Mouse (Mus musculus): ENCODE measurements around the gene Slc3a2. TPM values are rescaled to one million over a fixed set of nuclear protein-coding genes. Genes with fewer than 3 reads are reported as not detected.
"Not testable (repeated sequence)": the region's sequence is repeated elsewhere in the genome, so short reads cannot be mapped to it uniquely, and the experiment has no call there.

The Slc3a2 gene
- polyA plus RNA-seq, 1 experiment: 393 TPM

DNA sequence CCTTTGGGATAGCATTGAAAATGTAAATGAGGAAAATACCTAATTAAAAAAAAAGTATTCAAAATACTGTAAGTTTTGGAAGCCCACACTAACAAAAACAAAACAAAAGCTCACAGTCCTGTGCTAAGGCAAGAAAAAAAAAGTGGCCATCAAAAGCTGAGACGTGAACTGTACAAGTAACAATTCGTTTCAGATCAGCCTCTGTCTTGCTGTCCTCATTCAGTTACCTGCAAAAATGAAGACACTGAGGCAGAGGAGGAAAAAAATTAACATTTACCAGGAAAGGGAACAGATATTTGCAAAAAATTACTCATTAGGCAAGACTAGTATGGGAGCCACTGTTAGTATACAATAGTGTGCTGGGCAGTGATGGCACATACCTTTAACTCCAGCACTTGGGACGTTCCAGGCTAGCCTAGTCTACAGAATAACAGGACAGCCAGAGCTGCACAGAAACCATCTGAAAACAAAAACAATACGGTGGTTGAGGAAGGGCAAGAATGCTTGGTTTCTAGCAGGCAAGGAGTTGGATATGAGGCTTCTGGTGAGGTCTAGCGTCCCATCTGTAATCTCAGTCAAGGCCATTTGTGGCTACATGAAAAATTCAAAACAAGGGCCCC is 4.4 kb upstream of the Slc3a2 start:
- DNase-seq (ENCODE audit: low read depth): no peak

DNA sequence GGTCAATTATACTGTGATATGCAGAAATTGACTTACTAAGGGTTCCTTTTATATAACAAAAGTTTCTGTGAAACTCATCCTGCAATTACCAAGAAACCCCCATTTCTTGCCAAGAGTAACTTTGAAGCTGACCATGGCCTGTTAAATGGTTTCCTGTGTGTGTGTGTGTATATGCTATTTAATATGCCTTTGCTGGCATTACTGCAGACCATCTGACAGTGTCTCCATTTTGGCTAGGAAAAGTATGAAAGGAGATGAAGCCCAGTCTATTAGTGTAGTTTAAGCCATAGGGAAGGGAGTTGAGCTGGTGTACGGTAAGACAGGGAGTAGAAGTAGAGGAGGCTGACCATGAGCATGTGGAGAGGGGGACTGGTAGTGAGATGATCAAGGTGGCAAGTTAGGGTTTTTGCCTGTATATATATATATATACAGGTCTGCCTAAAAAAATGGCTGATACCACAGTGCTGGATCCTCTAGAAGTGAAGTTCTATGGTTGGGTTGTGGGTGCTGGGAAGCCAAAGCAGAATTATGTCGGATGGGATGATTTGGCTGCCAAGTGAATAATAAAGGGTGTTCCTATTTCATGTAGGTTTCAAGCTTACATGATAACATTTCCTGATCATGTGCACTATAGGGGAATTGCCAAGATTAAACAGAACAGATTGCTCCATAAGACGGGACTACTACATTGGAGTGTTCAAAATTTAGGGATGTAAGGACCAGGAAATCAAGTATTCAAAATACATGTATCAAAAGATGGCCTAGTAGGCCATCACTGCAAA is 3.6 kb upstream of the Slc3a2 start:
- no peak for DNase-seq (ENCODE audit: low read depth)

DNA sequence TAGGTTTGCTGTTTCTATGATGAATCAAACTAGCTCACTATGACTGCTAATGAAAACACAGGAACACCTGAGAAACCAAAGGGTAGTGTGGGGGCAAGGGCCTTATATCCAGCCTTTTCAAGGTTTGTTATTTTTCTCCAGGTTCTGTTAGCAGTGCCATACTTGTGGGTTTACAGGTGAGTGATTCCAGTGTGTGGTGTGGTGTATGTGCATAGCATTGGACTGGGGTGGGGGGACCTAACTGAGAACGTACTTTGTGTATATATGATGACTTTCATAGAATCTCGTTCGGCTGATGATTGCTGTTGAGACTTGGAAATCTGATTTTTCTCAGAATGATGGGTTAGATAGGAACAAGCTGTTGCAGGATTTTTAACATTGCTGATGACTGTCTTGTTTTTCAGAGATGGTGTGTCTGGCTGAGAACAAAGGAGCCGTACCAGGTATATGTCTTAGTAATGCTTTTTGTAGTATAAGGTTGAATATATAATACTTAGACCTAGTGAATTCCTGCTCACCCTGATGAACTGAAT is 2.0 kb upstream of the Slc3a2 start:
- DNase-seq (ENCODE audit: low read depth): no peak

DNA sequence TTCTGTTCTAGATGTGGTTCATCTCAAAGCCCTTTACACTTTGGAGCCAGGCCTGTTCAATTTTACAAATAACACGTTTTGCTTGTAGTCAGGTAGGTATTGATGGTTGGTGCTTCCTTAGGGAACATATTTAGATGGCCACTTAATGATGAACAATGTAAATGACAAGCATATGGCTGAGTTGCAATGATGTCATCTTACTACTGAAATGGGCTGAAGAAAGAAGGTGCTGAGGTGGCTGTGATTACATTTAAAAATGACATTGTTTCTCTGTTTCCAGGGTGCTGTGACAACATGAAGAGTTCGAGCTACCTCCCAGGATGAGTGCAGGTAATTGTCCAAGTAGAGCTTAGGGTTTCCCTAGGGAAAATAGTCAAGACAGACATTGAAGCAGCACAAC is 1.2 kb upstream of the Slc3a2 start:
- no peak for DNase-seq (ENCODE audit: low read depth)

DNA sequence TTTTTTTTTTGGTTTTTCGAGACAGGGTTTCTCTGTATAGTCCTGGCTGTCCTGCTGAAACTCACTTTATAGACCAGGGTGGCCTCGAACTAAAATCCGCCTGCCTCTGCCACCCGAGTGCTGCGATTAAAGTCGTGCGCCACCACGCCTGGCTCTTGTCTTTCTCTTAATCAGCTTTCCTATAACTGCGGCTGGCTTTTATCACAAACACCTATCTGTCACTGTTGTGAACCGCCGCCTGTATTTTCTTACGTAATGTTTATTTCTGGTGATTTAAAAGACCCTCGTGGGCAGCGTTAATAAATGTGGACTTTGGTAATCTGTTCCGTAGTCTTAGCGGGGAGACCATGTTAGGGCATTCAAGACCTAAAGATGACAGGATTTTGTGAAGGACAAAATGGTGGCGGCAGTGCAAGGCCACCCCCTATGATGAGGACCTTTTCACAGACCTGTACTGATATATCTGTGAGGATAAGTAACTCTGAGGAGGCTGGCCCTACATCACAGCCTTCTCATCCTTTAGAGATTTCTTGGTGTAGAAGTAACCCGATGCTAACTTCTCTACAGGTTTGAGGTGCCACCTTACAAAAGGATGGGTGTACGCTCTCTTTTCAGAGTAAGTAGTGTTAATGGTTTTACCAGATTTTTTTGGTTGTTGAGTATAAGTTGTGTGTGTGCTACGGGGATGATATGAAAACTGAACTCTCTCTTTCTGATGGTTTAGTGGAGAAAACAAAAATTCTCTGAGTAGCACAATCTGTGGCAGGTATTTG is 591 bp upstream of the Slc3a2 start:
- no peak for DNase-seq (ENCODE audit: low read depth)

DNA sequence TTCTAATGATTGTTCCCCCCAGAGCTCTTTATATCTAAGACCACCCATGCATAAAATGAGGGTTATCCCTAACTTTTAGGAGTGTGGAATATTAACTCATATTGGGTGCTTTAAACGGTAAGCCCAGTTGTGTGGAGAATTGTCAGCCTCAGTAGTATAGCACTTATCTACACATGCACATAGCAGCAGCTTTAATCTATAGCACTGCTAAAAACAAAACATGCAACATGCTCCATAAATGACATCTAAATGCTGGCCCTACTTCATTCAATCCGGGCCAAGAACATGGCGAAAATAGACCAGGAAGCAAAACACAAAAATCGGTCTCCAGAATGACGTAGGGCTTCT is 636 bp downstream of the Slc3a2 start:
- no peak for DNase-seq (ENCODE audit: low read depth)

DNA sequence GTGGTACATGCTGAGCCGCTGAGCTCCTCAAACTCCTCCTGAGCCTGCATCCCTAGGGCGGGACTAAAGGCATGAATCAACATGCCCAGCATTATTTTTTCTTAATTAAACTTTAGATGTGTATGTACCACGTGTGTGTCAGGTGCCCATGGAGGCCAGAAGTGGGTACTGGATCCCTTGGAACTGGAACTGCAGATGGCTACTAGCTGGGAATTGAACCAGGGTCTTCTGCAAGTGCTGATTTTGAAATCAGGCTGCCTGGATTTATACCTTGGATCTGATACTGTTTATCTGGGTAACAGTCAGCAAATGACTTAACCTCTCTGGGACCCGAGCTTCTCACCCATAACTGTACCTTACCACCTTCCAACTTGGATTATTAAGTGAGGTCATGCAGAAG is 1.1 kb downstream of the Slc3a2 start:
- no peak for DNase-seq (ENCODE audit: low read depth)

DNA sequence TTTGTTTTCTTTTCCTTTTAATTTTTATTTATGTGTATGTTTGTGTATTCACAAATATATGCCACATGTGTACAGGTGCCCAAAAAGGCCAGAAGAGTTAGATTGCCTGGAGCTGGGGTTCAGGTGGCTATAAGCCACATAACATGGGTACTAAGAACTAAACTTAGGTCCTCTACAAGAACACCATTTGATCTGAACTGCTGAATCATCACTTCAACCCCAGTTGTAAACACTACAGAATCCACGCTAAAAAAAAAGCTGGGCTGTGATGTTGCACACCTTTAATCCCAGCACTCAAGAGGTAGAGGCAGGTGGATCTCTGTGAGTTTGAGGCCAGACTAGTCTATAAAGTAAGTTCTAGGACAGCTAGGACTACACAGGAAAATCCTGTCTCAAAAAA is 1.8 kb downstream of the Slc3a2 start:
- no peak for DNase-seq (ENCODE audit: low read depth)

DNA sequence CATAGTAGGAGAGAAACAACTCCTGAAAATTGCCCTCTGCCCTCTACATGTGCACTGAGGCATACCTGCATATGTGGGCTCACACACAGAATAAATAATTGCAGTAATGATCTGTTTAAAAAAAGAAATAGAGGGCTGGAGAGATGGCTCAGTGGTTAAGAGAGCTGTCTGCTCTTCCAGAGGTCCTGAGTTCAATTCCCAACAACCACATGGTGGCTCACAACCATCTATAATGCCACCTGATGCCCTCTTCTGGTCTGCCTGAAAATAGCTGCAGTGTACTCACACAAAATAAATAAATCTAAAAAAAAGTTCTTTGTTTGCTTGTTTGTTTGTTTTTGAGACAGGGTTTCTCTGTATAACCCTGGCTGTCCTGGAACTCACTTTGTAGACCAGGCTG is 4.1 kb downstream of the Slc3a2 start:
- not testable (repeated sequence) for DNase-seq (ENCODE audit: low read depth)

DNA sequence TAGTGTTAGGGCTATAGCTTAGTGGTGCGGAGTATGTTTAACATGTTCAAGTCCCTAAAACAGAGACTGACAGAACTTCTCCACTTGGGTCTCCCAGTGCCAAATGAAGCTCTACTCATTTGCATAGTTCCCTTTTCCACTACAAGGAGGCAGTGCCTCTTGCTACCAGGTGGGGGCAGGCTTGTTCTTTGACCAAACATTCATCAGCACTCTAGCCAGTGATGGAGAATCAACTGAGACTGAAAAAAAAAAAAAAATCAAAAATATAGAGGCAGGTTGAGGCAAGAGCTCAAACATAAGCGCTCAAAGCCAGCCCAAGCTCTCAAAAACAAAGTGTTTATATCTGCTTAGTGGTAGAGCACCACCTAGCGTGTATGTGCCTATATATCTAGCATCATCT is 4.8 kb downstream of the Slc3a2 start:
- DNase-seq (ENCODE audit: low read depth): no peak

DNA sequence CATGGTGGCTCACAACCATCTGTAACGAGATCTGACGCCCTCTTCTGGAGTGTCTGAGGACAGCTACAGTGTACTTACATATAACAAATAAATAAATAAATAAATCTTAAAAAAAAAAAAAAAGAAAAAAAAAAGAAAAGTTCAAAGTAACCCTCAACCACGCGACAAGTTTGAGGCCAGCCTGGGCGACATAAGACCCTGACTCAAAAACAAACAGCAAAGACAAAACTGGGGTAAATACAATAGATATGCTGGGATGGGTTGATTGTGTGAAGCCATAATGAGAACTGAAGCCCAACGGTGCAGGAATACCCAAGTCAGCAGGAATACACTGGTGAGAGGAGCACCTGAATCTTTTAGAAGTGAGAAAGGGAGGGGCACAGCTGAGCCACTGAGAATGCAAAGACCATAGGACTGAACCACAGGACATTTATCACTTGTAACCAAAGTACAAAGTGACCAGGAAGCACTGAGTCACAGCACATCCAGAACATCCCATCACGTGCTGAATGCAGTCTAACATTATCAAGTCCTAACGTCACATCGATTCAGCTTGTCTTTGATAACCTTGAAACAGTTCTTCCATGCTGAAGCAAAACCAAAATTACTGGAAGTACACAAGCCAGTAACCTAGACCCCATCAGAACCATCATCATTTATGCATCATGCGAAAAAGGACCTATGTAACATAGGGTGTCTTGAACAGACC is 6.2 kb downstream of the Slc3a2 start:
- no peak for DNase-seq (ENCODE audit: low read depth)

DNA sequence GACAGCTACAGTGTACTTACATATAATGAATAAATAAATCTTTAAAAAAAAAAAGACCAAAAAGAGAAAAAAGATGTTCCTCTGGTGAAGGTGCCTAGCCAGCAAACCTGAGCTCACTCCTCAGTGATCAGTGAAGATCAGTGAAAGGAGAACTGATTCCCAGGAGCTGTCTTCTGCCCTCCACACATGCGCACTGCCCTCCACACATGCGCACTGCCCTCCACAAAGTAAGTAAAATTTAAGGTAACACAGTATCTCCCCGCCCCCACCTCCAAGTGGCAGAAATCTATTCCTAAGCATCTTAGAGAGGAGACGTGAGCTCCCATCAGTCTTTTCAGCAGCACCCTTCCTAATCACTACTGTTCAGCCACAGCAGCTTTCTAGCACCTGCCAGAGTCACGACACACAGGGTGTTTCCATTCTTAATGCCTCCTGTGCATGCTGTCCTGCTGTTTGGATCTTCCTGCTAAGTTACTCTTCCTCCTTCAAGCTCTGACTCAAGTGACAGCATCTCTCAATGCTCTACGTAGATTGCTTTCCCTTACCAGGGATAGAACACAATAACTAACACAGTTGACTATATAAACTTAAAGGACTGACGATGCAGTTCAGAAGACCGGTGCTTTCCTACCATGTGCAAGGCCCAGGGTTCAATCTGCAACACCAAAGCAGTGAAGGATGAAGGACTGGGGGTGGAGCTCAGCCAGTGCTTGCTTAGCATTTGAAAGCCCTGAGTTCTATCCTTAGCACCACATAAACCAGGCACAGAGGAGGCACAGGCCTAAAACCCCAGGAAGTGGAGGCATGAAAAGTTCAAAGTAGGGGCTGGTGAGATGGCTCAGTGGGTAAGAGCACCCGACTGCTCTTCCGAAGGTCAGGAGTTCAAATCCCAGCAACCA is 7.1 kb downstream of the Slc3a2 start:
- DNase-seq (ENCODE audit: low read depth): no peak

DNA sequence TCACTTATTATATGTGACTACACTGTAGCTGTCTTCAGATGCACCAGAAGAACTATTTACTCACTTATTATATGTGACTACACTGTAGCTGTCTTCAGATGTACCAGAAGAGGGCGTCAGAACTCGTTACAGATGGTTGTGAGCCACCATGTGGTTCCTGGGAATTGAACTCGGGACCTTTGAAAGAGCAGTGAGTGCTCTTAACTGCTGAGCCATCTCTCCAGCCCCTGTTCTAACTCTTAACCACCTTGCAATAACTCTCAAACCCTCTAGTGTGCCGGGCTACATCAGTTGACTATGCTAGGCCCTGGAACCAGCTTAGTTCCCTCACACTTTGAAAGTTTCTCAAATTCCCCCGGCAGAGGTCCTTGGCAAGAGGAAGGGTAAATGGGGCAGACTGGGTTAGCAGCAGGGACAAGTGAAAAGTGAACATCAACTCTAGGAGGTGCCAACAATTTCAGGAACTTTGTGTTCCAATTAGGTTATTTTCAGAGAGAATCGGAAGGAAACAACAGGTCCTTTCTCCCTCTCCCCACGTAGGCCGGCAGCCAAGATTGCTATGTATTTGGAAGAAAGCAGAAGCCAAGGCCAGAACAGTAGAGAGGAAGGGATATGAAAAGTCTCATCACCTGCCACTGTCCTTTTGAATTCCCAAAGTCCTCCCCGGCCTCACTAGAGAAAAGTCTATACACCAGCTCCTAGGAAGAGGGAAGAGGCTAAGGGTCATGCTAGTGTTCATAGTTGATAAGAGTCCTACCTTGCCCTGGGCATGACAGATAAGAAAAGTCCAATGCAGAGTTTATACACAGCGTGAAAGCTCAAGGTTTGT is 8.3 kb downstream of the Slc3a2 start:
- DNase-seq (ENCODE audit: low read depth): no peak

DNA sequence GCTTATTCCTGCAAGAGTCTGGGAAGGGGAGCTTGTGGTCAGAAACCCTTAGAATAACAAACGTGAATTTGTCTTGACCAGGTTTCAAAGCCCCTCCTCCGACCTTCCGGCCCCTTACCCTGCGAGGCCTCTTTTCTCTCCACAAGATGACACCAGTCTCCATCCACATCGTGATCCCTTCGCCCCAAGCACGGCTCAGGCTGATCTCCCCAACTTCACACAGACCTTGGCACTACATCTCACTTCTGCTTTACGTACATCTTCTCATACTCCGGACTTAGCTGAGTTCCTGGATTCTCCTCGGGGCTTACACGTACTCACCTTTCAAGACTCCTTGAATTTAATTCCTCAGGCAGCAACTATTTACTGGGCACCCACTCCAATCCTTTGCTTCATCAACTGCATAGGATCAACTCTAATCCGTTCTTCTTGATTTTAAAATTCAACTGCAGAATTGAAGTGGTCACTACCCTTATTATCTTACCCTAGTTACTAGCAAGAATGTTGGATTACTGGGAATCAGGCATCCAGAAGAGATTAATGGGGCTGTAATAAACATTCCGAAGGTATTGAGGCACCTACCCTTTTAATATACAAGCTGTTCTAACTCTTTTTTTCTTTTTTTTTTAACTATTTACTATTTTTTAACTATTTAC is 9.0 kb downstream of the Slc3a2 start:
- DNase-seq (ENCODE audit: low read depth): no peak

DNA sequence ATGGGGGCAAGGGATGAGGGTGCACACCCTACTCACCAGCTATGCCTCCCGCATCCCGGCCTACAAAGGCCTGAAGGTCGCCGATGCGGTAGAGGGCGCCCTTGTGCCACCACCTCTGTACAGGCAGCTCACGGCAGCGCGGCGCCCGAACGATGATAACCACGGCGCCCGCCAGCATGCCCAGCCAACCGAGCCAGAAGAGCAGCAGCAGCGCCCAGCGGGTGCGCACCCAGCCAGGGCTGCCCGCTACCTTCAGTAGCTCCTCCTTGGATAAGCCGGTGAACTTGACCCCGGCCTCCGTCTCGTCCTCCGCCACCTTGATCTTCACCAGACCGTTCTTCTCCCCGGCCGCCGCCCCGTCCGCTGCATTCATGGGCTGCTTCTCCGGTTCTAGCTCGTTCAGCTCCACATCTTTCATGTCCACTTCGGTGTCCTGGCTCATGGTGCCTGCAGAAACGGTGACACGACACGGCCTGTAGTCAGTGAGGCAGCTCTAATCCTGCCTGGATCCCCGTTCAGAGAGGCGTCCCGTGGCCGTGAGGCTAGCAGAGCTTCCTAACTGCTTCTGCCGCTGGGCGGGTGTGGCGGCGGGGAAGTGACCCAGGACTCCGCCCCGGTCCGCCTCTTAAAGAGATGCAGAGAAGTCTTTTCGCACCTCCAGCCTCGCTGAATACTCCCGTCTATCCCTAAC is 9.7 kb downstream of the Slc3a2 start:
- no peak for DNase-seq (ENCODE audit: low read depth)

DNA sequence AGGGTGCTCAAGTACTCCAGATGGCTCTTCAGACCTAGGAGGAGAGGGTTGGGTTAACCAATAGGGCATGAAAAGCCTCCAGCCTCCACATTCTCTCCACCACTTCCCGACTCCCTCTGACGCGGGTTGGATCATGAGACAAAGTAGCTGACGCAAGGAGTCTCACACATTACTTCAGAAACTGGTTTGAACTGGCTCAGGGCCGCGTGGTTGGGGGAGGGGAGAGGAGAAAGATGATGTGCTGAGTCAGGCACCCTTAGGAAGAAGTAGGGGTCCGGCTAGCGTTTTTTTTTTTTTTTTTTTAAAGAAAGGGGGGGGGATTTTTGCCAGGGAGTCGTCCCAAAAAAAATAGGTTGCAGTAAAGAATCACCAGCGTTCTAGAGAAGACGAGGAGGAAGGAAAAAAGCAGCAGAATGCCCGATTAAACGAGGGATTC is 10.3 kb downstream of the Slc3a2 start:
- DNase-seq (ENCODE audit: low read depth): no peak

DNA sequence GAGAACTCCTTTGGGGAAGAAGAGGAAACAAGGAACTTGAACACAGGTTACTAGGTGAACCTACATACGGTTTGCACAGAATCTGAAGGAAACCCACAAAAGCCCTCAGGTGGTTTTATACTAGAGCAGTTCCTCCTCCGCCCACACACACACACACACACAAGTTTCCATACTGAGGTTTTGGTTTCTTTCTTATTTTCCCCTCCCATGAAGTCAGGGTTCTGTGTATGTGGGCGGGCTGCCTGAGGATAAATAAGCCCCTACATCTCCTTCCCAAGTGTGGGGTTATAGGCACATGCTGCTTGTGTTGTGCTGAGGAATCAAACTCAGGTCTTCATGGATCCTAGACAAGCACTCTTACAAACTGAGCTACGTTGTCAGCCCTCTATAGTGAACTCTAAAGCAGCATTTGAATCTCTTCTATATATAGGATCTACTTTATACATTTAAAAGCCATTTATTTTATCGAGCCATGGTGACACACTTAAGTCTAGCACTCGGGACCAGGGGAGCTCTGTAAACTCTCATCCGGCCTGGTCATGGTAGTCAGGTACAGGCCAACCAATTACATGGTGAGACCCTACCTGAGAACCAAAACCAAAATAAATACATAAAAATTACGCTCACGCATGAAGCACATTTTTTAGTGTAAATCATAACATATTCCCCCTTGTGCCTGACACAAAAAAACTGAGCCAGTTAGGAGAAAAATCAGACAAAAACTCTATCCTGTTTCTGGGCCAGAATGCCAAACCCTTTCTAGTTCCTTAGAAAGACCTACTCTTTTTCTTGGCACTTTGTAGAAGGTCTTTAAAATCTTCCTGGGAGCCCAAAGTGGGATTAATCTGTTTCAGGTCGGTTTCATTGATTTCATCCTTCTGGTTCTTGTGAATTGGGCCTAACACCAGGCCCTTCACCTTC is 11.0 kb downstream of the Slc3a2 start:
- DNase-seq (ENCODE audit: low read depth): no peak

DNA sequence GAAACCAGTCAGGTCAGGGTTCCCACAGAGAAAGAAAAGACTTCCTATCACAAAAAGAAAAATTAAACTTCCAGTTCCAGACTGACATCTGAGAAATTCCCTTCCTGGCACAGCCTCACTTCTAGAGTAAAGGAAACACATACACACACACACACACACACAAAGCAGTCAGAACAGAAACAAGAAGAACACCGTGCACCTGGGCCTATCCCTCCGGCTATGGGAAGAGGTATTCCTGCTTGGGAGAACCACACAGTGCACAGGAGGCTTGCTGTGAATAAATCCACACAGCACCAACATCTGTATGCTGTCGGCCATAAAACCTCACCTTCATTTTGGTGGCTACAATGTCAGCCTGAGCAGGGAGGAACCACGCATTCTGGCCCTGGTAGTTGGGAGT is 11.7 kb downstream of the Slc3a2 start:
- no peak for DNase-seq (ENCODE audit: low read depth)

All from gonadal fat pad, adult 2 months (tissue).